Mouse (Mus musculus) hematopoietic stem cell, adult 5-6 weeks (primary cell): ENCODE data around the gene Cyp27a1. TPM values are rescaled to one million over a fixed set of nuclear protein-coding genes. Genes with fewer than 3 reads are reported as not detected.
A peak's percentile ranks its signal among the peaks of the same experiment; 100 is the strongest.

Experiments used
- ATAC-seq, 2 experiments: fragments of 125-278 bp in 1 of 2; replicated peaks in 1 of 2; 2 replicates each; pipeline ENCODE4 v1.8.0; 2016 to 2017; ENCODE audit warnings: inconsistent platforms in 2 of 2, mild to moderate bottlenecking in 2 of 2, moderate number of reproducible peaks in 2 of 2, low read depth in 1 of 2, moderate TSS enrichment in 1 of 2; ENCODE audit not compliant: low FRiP score in 2 of 2, poor library complexity in 2 of 2, severe bottlenecking in 2 of 2, insufficient read depth in 1 of 2, low TSS enrichment in 1 of 2
- total RNA-seq: library from RNA; stranded (forward); fragments of 172-1452, 232-1000 nt; gene quantifications from 2 replicates; pipeline ENCODE4 v1.2.3, GENCODE M21; 2017

The Cyp27a1 gene
- total RNA-seq, 1 experiment from 2014 or later: 4.9 TPM

- no peak for ATAC-seq
Measured at GRCm38 (mm10) chr1:74713859-74714730, 721 bp downstream of the Cyp27a1 start.

- no peak for ATAC-seq
Measured at GRCm38 (mm10) chr1:74714967-74715366, 1.6 kb downstream of the Cyp27a1 start.

DNA sequence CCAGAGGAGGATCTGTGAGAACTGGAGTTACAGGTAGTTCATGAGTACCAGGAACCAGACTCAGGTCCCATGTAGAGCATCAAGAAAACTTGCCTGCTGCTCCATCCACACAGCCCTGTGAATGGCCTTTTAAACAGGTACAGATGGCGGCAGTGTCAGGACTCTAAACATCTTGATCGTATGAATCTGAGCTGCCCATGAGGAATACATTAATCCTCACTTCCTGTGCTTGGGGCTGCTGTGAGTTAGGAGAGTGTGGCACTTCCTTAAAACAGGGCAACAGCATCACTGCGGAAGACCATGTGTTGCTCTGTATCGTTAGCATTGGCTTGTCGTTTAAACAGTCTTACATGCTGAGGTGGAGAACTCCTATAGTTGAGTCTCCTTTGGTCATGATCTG, 2.1 kb downstream of the Cyp27a1 start:
- peak; percentile 38 to 61; a peak in 3 of 4 replicates for ATAC-seq

- ATAC-seq: no peak
Measured at GRCm38 (mm10) chr1:74715886-74716285, 2.5 kb downstream of the Cyp27a1 start.

- no peak for ATAC-seq
Measured at GRCm38 (mm10) chr1:74718113-74718512, 4.7 kb downstream of the Cyp27a1 start.

DNA sequence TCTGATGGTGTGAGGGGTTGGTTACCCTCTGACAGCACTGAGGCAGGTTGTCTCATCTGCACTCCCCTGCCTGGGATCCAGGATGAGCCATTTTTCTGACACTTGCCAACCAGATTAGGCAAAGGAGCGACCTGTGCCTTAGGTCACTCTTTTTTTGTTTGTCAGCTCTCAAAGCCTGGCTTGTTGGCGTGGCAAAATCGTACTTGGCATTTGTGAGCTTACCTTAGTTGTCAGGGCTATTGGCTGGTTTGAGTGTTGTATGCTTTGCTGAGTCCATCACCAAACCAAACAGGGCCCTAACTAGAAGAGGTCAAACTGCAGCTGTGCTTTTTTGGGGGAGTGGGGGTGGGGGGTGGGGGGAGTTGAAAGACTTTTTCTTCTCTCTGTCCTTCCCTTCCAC, 5.9 kb downstream of the Cyp27a1 start:
- ATAC-seq: no peak

GRCm38 (mm10) chr1:74721657-74722056, 8.3 kb downstream of the Cyp27a1 start:
- no peak for ATAC-seq

GRCm38 (mm10) chr1:74723748-74724147, 10.4 kb downstream of the Cyp27a1 start:
- ATAC-seq: no peak

DNA sequence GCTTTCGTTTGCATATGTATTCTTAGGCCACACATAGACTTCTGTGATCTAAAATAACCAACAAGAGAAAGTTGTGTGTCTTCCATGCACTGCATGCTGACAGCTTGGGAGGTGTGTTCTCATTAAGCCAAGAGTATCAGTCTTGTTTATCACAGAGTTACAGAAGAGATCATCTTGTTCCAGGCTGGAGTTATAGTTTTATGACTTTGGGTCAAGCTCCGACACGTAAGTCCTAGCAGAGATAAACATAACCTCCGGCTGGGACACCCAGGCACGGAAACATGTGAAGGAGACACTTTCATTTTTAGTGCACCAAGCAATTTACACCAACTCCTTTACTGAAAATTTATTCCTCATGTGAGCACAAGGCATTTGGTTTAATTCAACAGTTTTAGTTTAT, 12.7 kb downstream of the Cyp27a1 start:
- ATAC-seq: no peak

DNA sequence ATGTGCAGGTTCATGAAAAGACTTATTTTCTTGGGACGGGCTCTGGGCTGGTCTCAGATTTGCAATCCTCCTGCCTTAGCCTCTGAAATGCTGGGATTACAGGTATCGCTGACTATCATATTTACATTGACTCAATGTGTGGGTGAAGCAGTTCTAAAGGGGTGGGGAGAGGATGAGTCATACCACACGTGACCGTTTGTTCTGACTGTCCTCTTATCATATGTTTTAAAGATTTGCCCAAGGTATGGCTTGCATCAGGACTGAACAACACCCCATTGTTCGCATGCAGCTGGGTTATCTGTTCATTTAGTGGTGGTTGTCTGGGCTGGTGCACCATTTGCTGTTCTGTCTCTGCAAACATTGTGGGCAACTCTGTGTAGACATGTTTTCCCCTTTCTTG, 13.3 kb downstream of the Cyp27a1 start:
- ATAC-seq: no peak

DNA sequence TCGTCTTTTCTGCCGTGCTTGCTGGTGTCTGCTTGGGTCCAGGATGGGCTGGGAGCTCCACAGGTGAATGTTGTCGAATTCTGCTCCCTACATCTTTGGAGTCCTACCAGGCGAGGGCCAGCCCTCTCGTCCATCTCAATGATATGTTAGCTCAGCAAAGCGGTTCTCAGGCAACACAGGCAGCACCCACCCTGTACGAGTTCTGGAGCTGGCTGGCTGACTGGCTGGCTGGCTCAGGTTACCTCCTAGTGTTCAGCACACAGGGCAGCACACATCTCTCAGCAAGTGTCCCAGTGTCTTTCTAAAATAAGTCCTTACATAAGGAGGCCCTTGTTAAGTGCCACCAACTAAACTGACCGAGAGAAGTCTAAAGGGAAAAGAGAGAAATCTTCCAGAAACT, 15.1 kb downstream of the Cyp27a1 start:
- no peak for ATAC-seq

DNA sequence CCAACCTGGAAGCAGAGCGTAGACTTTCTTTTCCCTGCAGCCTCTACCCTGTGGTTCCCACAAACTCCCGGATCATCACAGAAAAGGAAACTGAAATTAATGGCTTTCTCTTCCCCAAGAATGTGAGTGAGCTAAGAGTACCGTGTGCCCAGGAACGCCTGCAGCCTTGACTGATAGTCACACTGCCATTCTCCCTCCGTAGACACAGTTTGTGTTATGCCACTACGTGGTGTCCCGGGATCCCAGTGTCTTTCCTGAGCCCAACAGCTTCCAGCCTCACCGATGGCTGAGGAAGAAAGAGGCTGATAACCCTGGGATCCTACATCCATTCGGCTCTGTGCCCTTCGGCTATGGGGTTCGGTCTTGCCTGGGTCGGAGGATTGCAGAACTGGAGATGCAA, 23.6 kb downstream of the Cyp27a1 start:
- no peak for ATAC-seq

- ATAC-seq: no peak
Measured at GRCm38 (mm10) chr1:74737500-74737899, 24.1 kb downstream of the Cyp27a1 start.

DNA sequence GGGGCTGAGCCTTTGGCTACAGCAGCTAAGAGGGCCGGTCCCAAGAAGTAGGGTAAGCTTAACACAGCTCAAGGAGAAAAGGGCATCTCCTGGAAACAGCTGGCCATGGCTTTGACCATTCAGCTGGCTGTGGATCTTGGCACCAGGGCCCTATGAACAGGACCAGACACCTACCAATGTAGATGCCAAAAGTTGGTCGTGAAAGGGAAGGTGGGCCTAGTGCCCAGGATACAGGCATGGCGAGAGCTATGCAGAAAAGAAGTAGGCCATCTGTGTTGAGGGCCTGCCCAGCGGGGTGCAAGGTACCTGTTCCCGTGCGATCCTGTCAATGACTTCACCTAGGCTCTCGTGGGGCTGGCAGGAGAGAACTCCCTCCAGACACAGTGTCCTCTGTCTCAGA, 27.5 kb downstream of the Cyp27a1 start:
- no peak for ATAC-seq

DNA sequence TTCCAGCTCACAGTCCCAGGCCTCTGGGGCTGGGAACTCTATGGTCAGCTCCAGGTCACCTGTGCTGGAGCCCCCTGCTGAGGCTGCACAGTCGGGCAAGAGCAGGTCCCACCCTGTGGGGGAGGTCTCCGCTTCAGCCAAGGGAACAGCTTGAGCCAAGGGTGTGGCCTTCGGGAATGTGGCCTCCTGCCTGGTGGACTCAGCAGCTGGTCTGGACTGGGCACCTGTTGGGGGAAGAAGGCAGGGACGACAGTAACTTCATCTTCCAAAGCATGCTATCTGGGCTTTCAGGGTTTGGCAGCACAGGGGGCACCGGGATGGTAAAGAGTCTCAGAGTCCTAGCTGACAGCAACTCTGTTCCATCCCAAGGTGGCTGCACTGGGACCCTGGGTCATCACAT, 34.0 kb downstream of the Cyp27a1 start:
- ATAC-seq: no peak

DNA sequence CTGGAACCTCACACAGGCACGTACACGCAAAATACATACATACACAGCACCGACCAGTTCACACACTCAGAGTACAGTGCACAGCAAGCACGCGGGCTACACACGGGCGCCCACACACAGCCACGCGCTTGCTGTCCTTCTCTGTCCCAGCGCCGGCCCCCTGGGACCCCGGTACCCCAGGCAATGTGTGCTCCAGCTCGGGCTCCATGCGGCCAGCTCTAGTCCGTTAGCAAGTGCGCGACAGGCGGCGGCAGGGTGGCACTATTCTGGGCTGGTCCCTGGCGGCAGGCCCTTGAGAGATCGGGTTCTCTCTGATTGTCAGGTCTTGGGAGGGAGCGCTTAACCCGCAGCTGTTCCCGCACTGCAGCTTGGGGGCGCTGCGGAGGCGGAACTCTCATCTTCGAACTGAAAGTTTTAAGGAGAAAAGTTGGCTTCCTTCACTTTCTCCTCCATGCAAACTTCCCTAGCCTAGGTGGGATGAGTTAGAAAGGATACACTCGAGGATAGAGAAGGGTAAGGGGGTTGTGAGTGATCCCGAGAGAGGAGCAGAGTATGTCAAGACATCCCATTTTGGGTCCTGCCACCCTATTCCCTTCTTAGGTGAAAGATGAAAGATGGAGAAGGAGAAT, 35.4 kb downstream of the Cyp27a1 start, which contains the start of gene Prkag3:
Gene Prkag3 (minus strand): TSS at position 579 of the 629 bp plus-strand sequence.
- peak; percentile 86 to 91 for ATAC-seq

- ATAC-seq: no peak
Measured at GRCm38 (mm10) chr1:74749301-74749700, 35.9 kb downstream of the Cyp27a1 start.

DNA sequence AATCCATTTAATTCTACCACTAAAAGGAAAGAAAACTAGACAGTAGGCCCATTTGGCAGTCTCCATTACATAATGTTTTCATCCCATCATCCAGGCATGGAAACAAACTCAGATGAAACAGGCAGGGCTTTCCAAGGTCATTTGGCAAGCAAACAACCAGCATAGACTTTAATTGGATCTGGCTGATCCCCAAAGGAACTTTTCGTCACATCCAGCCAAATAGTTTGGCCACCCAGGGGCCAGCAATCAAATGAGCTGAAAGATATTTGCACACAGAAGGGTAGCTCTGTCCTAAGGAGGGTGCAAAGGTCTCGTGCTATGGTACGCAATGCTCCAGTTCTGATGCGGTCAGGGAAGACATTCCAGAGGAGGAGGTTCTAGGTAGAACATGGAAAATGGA, 37.3 kb downstream of the Cyp27a1 start:
- ATAC-seq: no peak

DNA sequence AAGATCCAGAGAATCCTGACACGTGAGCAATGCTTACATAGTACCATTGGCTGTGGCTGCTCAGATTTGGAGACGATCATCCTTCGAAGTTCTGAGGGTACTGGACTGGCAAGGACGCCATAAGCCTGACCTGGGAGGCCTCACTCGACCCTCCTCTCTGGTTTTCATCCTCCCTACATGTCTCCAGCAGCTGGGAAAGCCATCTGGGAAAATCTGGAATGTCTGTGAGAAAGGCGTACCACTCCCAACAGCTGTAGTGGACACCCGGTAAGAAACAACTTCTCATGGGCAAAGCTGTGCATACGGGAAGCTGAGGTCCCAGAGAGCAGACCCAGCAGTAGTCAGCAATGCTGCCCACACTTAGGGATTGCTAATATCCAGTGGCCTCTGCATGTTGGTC, 38.8 kb downstream of the Cyp27a1 start:
- no peak for ATAC-seq
